Mouse (Mus musculus) kidney, embryonic 16.5 days (tissue): ENCODE results near the gene Cers1. TPM values are rescaled to one million over a fixed set of nuclear protein-coding genes. Genes with fewer than 3 reads are reported as not detected.
A peak's percentile ranks its signal among the peaks of the same experiment; 100 is the strongest.

ENCODE experiments used
- ATAC-seq: fragments of 200-750 bp; cut with Nextera tagmentation; 2 replicates; pipeline ENCODE4 v1.8.0; 2017; ENCODE audit warnings: moderate TSS enrichment; ENCODE audit not compliant: low FRiP score, low TSS enrichment
- H3K27ac ChIP-seq: fragments of 300-500 bp; sonication (generic); 2 replicates; pipeline ENCODE4 v1.5.1; 2014; ENCODE audit warnings: low read length
- H3K27me3 ChIP-seq: fragments of 300-500 bp; sonication (generic); 2 replicates; pipeline ENCODE4 v1.6.1; 2014; ENCODE audit warnings: low read length, control low read depth, mixed read lengths; ENCODE audit not compliant: insufficient read depth
- H3K36me3 ChIP-seq: fragments of 300-500 bp; sonication (generic); 2 replicates; pipeline ENCODE4 v1.6.1; 2014; ENCODE audit warnings: low read length, control low read depth, mixed read lengths; ENCODE audit not compliant: insufficient read depth
- H3K4me1 ChIP-seq: fragments of 300-500 bp; sonication (generic); 2 replicates; pipeline ENCODE4 v1.6.1; 2014; ENCODE audit warnings: low read length, control low read depth, mixed read lengths; ENCODE audit not compliant: insufficient read depth
- H3K4me2 ChIP-seq: fragments of 300-500 bp; sonication (generic); replicated peaks from 2 replicates; pipeline ENCODE4 v1.6.1; 2014; ENCODE audit warnings: low read depth, low read length
- H3K4me3 ChIP-seq: fragments of 300-500 bp; sonication (generic); 2 replicates; pipeline ENCODE4 v1.5.1; 2014; ENCODE audit warnings: mild to moderate bottlenecking, low read length
- H3K9ac ChIP-seq: fragments of 300-500 bp; sonication (generic); replicated peaks from 2 replicates; pipeline ENCODE4 v1.6.1; 2014; ENCODE audit warnings: low read length
- H3K9me3 ChIP-seq: fragments of 300-500 bp; sonication (generic); 2 replicates; pipeline ENCODE4 v1.6.1; 2016; ENCODE audit warnings: low read length, control low read depth
- WGBS: fragments of 180-500 bp; shearing (Covaris S2); extraction: QIAGEN DNeasy Blood & Tissue Kit; methylation state at CpG from one replicate; pipeline ENCODE4 v1.1.7; 2014; 5-methylcytosine and 5-hydroxymethylcytosine counted together
- polyA plus RNA-seq: library from polyadenylated mRNA; unstranded; fragments of >200 nt; fragmentation: Nextera tagmentation; extraction: Ambion mirVana; gene quantifications from 2 replicates; pipeline ENCODE4 v1.2.1, GENCODE M21; 2015

Gene Cers1
- polyA plus RNA-seq, 1 experiment from 2014 or later: 2.5 TPM

DNA sequence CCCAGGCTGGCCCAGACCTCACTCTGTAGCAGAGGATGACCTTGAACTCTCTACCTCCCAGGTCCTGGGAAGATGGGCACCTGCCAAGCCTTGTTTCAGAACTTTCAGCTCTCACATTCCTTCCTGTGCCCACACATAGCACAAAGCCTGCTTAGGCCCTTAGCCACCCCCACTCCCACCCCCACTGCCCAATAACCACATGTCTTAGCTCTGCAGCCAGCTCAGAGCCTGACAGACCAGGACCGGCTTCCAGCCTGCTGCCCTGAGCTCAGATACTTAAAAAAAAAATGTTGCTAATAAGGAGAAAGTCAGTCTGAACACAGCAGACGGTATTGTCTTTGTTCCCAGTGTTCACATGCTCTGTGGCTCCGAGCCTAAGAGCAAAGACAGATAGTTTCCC is 34.6 kb upstream of the Cers1 start:
- no peaks in the 10 kb centered on the region for H3K9me3 ChIP-seq
- ATAC-seq: no peak

DNA sequence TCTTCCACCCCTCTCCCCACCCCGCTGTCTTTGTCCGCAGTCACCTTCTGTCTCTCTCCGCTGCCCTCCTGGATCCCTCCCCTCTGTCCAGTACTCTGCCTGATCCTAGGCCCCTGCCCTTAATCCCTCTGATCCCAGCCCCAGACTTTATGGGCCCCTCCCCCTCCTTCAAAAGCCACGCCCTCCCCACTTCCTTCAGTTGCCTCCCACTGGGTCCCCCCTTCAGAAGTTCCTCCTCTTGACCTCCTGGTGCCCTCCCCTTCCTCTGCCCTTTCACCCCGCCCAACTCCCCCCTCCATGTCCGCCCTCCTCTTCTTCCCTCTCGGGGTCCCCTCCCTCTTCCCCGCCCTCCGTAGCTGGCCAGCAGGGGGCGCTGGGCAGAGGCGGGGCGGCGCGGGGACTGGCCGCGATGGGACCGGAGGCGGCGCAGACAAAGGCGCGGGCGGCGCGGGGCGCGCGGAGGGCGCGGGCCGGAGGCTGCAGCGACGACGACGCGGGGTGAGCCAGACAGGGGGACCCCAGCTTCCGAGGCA is 32.9 kb upstream of the Cers1 start, which contains the start of gene Homer3:
Gene Homer3 (plus strand): TSS at position 225 of the 533 bp plus-strand sequence.
- 0% methylated on average over 20 of the region's 36 CpGs for WGBS
- peak within 1 kb of the TSS; percentile 88 for H3K4me2 ChIP-seq
- H3K9me3 ChIP-seq: 0 out of 2 replicates have a peak, but pooled peaks cover 2% of the 10 kb centered on the region
- H3K4me1 ChIP-seq: peaks cover 25% of the 10 kb centered on the region
- ATAC-seq: peak; percentile 90
- H3K27me3 ChIP-seq: no peaks in the 10 kb centered on the region
- peak within 1 kb of the TSS; percentile 77 for H3K27ac ChIP-seq
- peak within 1 kb of the TSS; percentile 93 for H3K9ac ChIP-seq
- H3K4me3 ChIP-seq: peak within 1 kb of the TSS; percentile 78
- H3K36me3 ChIP-seq: peaks cover 28% of the 10 kb centered on the region

More for the DNA sequence above, 34.6 kb upstream of the Cers1 start:
- WGBS: 49% methylated on average over 3 of the region's 3 CpGs
- no peak overlapping the region; the same call in 1 of the 2 replicates for H3K9ac ChIP-seq
- no peak overlapping the region for H3K4me2 ChIP-seq
- peak overlapping the region; percentile 44; the same call in 1 of the 2 replicates for H3K27ac ChIP-seq
- no peak overlapping the region for H3K4me3 ChIP-seq
- H3K4me1 ChIP-seq: peaks cover 25% of the 10 kb centered on the region
- no peaks in the 10 kb centered on the region for H3K27me3 ChIP-seq
- peaks cover 14% of the 10 kb centered on the region for H3K36me3 ChIP-seq

DNA sequence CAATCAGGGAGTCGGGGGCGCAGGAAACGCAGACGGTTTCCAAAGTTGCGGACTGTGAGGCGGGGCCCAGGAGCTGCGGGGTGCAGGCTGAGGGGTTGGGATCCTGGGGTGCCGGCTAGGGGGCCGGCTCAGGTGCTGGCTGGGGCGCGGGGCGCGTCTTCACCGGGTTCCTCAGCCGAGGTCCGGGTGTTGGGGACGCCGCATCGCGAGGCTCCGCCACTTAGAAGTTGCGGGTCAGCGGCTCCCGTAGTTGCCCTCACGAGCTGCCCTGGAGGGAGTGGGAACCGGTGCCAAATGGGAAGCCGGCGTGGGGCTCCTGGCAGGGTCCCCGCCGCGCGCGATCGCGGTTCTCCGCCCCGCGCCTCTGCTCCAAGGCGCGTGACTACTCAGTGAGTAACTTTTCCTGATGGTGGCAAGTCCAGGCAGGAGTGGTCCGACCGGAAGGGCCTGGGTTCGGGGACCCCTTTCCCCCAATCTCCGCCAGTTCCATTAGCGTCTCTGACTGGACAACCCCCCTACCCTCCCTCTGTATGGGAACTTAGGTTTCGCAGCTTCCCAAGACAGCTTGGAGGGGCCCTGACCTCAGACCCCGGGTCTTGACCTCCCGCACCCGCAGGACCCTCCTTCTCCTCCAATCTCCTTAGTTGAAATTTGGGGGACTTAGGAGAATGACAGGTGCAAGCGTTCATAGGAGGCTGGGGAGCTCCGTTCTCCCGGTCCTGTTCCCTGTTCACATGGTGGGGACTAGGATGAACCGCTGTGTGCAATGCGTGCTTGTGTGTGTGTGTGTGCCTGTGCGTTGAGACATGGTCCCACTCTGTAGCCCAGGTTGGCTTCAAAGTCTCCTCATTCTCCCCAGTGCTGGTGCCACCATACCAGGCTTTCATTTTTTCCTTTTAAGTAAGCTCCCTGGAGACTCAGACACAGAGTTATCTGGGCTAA is 32.2 kb upstream of the Cers1 start:
- Histone ChIP-seq H3K27me3 (no peaks in the 10 kb centered on the region), H3K36me3 (peaks cover 36% of the 10 kb centered on the region), H3K9me3 (0 out of 2 replicates have a peak, but pooled peaks cover 2% of the 10 kb centered on the region), H3K4me3 (peak overlapping the region; percentile 78), H3K4me1 (peaks cover 21% of the 10 kb centered on the region), H3K27ac (peak overlapping the region; percentile 77), H3K4me2 (peak overlapping the region; percentile 88), H3K9ac (peak overlapping the region; percentile 93)
- ATAC-seq: peak; percentile 60
- WGBS: under 1% methylated on average over 55 of the region's 55 CpGs

DNA sequence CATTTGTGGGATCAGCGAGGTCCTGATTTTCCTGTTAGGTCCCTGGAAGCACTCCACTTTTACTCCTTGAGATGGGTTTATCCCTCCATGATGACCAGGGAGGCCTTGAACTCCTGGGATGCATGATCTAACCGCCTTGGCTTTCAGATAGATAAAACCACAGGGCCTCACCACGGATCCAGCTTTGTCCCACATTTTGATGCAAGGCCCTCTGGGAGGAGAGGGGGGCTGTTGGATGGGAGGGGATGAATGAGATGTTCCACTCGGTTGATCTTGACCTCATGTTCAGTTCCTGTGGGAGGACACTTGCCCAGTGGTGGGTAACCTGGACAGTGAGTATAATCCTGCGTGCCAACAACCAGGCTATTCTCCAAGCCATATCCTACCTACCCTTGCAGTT is 31.2 kb upstream of the Cers1 start:
- peak overlapping the region; percentile 88 for H3K4me2 ChIP-seq
- H3K27me3 ChIP-seq: no peaks in the 10 kb centered on the region
- peak overlapping the region; percentile 36; the same call in 1 of the 2 replicates for H3K9ac ChIP-seq
- WGBS: 50% methylated on average over 5 of the region's 5 CpGs
- no peak for ATAC-seq
- H3K9me3 ChIP-seq: 0 out of 2 replicates have a peak, but pooled peaks cover 2% of the 10 kb centered on the region
- H3K36me3 ChIP-seq: peaks cover 44% of the 10 kb centered on the region
- H3K4me3 ChIP-seq: peak overlapping the region; percentile 22; the same call in 1 of the 2 replicates
- H3K4me1 ChIP-seq: peaks cover 21% of the 10 kb centered on the region
- no peak overlapping the region for H3K27ac ChIP-seq

DNA sequence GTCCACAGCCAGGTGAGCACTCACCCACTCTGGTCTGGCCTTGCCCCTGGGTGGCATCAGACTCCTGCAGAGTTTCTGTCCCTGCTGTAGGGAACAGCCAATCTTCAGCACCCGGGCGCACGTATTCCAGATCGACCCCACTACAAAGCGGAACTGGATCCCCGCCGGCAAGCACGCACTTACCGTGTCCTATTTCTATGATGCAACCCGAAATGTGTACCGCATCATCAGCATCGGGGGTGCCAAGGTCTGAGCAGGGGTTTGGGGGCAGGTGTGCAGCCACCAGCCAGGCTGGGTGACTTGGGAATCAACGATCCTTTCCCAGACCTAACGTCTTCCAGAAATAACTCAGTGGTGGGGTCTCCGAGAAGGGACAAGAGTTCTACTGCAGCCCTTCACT is 30.3 kb upstream of the Cers1 start:
- Histone ChIP-seq H3K4me1 (peaks cover 21% of the 10 kb centered on the region), H3K9me3 (0 out of 2 replicates have a peak, but pooled peaks cover 2% of the 10 kb centered on the region), H3K9ac (no peak overlapping the region), H3K27ac (no peak overlapping the region), H3K4me2 (no peak overlapping the region), H3K4me3 (no peak overlapping the region), H3K36me3 (peaks cover 51% of the 10 kb centered on the region), H3K27me3 (no peaks in the 10 kb centered on the region)
- 95% methylated on average over 15 of the region's 15 CpGs for WGBS
- no peak for ATAC-seq

DNA sequence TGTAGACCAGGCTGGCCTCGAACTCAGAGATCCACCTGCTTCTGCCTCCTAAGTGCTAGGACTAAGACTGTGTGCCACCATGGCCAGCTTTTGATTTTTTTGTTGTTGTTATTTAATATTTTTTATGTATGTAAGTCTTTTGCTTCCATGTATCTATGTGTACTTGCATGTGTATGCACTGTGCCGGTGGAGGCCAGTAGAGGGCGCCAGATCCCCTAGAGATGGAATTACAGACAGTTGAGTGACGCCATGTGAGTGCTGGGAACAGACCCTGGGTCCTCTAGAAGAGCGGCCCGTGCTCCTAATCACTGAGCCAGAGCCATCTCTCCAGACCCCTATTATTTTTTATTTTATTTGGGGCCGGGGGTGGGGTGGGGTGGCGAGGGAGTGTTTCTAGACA is 28.8 kb upstream of the Cers1 start:
- Histone ChIP-seq H3K9ac (no peak overlapping the region), H3K9me3 (0 out of 2 replicates have a peak, but pooled peaks cover 2% of the 10 kb centered on the region), H3K27ac (no peak overlapping the region), H3K4me1 (peaks cover 16% of the 10 kb centered on the region), H3K36me3 (peaks cover 62% of the 10 kb centered on the region), H3K4me3 (no peak overlapping the region), H3K4me2 (no peak overlapping the region), H3K27me3 (no peaks in the 10 kb centered on the region)
- ATAC-seq: no peak
- 88% methylated on average over 8 of the region's 8 CpGs for WGBS

DNA sequence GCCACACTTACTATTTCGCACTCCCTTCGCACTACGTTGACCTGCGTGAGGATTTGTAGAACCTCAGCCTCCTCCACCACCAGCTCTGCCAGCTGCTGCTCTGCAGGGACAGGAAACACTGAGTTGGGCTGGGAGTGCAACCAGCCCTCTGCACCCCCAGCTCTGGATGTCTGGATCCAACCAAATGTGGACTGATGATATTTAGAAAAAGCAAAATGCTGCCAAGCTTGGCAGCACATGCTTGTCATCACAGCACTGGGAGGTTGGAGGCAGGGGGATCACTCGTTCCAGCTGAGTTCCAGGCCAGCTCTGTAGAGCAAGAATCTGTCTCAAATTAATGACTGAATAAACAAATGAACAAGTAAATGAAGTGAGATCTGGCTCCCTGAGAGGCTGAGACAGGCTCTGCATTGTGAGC is 21.6 kb upstream of the Cers1 start:
- Histone ChIP-seq H3K27ac (no peak overlapping the region; the same call in 1 of the 2 replicates), H3K4me2 (no peak overlapping the region), H3K4me3 (no peak overlapping the region), H3K9me3 (no peaks in the 10 kb centered on the region), H3K4me1 (no peaks in the 10 kb centered on the region), H3K27me3 (no peaks in the 10 kb centered on the region), H3K9ac (no peak overlapping the region), H3K36me3 (peaks cover 81% of the 10 kb centered on the region)
- no peak for ATAC-seq
- WGBS: 44% methylated on average over 5 of the region's 5 CpGs

DNA sequence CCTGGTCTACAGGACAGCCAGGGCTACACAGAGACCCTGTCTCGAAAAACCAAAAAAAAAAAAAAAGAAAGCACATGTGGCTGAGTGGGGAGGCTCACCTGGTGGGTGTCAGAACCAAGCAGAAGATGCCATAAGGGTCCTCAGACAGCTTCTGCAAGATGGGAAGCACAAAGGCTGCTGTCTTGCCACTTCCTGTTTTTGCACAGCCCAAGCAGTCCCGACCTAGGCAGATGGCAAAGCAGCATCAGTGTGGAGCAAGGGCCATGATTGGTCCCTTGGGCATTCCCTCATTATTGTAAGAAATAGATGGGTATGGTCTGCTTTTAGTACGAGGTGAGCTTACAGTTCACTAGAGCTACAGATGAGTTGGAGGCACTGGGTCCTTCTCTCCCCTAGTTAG is 14.7 kb upstream of the Cers1 start:
- Histone ChIP-seq H3K27me3 (no peaks in the 10 kb centered on the region), H3K27ac (no peak overlapping the region), H3K36me3 (peaks cover 41% of the 10 kb centered on the region), H3K4me3 (no peak overlapping the region), H3K4me2 (no peak overlapping the region), H3K4me1 (peaks cover 19% of the 10 kb centered on the region), H3K9me3 (no peaks in the 10 kb centered on the region), H3K9ac (no peak overlapping the region)
- whole genome bisulfite sequencing: 85% methylated on average over 3 of the region's 3 CpGs
- no peak for ATAC-seq

DNA sequence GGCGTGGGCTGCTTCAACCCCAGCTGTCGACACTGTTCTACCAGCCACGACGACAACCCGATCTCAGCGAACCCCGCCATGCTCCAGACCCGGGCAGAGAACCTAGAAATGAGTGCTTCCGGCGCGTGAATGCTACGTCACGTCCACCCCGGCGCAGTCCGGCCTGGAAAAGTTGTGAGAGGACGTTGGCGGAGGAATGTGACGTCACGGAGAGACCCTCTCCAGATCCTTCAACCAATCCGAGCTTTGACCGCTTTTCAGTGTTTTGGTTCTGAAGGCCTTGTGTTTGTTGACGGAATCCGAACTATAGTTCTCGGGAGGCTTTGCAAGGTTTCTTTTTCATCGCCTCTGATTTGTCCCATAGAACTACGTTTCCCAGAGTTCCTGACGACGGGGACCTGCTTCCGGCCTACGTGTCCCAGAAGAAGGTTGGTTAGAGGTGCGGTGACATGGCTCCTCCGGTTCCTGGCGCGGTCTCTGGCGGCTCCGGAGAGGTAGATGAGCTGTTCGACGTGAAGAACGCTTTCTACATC is 13.2 kb upstream of the Cers1 start, which contains the start of the genes Ddx49 and Cope:
Gene Ddx49 (minus strand): TSS at position 132 of the 533 bp plus-strand sequence.
Gene Cope (plus strand): TSS at position 161 of the 533 bp plus-strand sequence.
- peak; percentile 88 for ATAC-seq
- peaks cover 38% of the 10 kb centered on the region for H3K36me3 ChIP-seq
- peak within 1 kb of the TSS; percentile 93 for H3K4me3 ChIP-seq
- peak within 1 kb of the TSS; percentile 65 for H3K4me2 ChIP-seq
- WGBS: under 1% methylated on average over 40 of the region's 40 CpGs
- H3K9ac ChIP-seq: peak within 1 kb of the TSS; percentile 84
- peak within 1 kb of the TSS; percentile 89 for H3K27ac ChIP-seq
- no peaks in the 10 kb centered on the region for H3K27me3 ChIP-seq
- peaks cover 19% of the 10 kb centered on the region for H3K4me1 ChIP-seq
- no peaks in the 10 kb centered on the region for H3K9me3 ChIP-seq
